Mouse (Mus musculus) liver, adult 2 months (tissue): Measurements from ENCODE around the gene Rnf181.

Source experiments
- CTCF ChIP-seq: fragments of 200-500 bp; IDR thresholded peaks from 2 replicates; pipeline ENCODE4 v1.5.1; 2011; ENCODE audit warnings: low read depth, low read length, control low read depth
- POLR2A ChIP-seq: fragments of 200-500 bp; IDR thresholded peaks from 2 replicates; pipeline ENCODE4 v1.6.1; 2011; ENCODE audit warnings: low read length, control low read depth; ENCODE audit not compliant: insufficient read depth; ENCODE audit errors: extremely low read depth

- TF ChIP-seq CTCF: no peak
- no peak for TF ChIP-seq POLR2A
Measured at GRCm38 (mm10) chr6:72350214-72350613, 16.5 kb downstream of the Rnf181 start.
